Mouse (Mus musculus) heart, embryonic 11.5 days (tissue): ENCODE data around the gene Lrrc27. TPM values are rescaled to one million over a fixed set of nuclear protein-coding genes. Genes with fewer than 3 reads are reported as not detected.
A peak's percentile ranks its signal among the peaks of the same experiment; 100 is the strongest.

Source experiments
- ATAC-seq: fragments of 200-750 bp; cut with Nextera tagmentation; replicated peaks from 2 replicates; pipeline ENCODE4 v1.8.0; 2017; ENCODE audit warnings: moderate library complexity; ENCODE audit not compliant: insufficient number of reproducible peaks, low FRiP score, low TSS enrichment
- H3K27ac ChIP-seq: fragments of 300-500 bp; sonication (generic); 2 replicates; pipeline ENCODE4 v1.5.1; 2014; ENCODE audit warnings: mild to moderate bottlenecking, low read depth, low read length
- H3K27me3 ChIP-seq: fragments of 300-500 bp; sonication (generic); 2 replicates; pipeline ENCODE4 v1.6.1; 2014; ENCODE audit warnings: mild to moderate bottlenecking, low read length, mixed read lengths; ENCODE audit not compliant: control insufficient read depth, insufficient read depth
- H3K36me3 ChIP-seq: fragments of 300-500 bp; sonication (generic); 2 replicates; pipeline ENCODE4 v1.6.1; 2014; ENCODE audit warnings: mild to moderate bottlenecking, low read length, moderate library complexity, mixed read lengths; ENCODE audit not compliant: control insufficient read depth, insufficient read depth
- H3K4me1 ChIP-seq: fragments of 300-500 bp; sonication (generic); 2 replicates; pipeline ENCODE4 v1.6.1; 2014; ENCODE audit warnings: low read length; ENCODE audit not compliant: control insufficient read depth, insufficient read depth
- H3K4me2 ChIP-seq: fragments of 300-500 bp; sonication (generic); 2 replicates; pipeline ENCODE4 v1.6.1; 2014; ENCODE audit warnings: mild to moderate bottlenecking, moderate library complexity
- H3K4me3 ChIP-seq: fragments of 300-500 bp; sonication (generic); 2 replicates; pipeline ENCODE4 v1.5.1; 2014; ENCODE audit warnings: low read depth, low read length
- H3K9ac ChIP-seq: fragments of 300-500 bp; sonication (generic); 2 replicates; pipeline ENCODE4 v1.6.1; 2014; ENCODE audit warnings: mild to moderate bottlenecking, low read depth, low read length, moderate library complexity
- H3K9me3 ChIP-seq: fragments of 300-500 bp; sonication (generic); replicated peaks from 2 replicates; pipeline ENCODE4 v1.6.1; 2016; ENCODE audit warnings: low read length; ENCODE audit not compliant: control insufficient read depth
- WGBS: fragments of 180-500 bp; shearing (Covaris S2); extraction: QIAGEN DNeasy Blood & Tissue Kit; methylation state at CpG from one replicate; pipeline ENCODE4 v1.1.7; 2014; ENCODE audit not compliant: insufficient replicate concordance; 5-methylcytosine and 5-hydroxymethylcytosine counted together
- polyA plus RNA-seq: library from polyadenylated mRNA; unstranded; fragments of >200 nt; fragmentation: Nextera tagmentation; extraction: Ambion mirVana; gene quantifications from 2 replicates; pipeline ENCODE4 v1.2.1, GENCODE M21; 2014

The Lrrc27 gene
- polyA plus RNA-seq, 1 experiment from 2014 or later, result 4.9 TPM

DNA sequence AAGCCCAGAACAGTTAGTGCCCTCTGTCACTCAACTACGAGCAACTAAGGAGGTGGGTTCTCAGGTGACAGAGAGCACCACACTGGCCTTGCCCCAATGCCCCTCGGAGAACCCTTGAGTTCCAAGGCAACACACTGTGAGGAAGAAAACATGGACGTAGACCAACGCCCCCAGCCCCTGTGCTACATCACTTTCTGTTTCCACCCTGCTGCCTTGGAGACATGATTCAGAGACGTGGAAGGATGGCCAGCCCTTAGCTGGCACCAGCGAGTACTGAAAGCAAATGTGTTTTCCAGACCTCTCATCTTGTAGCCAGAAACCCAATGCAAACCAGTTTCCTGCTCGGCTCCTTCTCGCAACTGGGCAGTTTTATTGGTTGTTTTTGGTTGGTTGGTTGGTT is 26.4 kb upstream of the Lrrc27 start:
- no peaks in the 10 kb centered on the region for H3K36me3 ChIP-seq
- H3K4me2 ChIP-seq, result no peak overlapping the region
- H3K4me3 ChIP-seq, result no peak overlapping the region
- WGBS, result 75% methylated on average over 8 of the region's 8 CpGs
- H3K9me3 ChIP-seq, result no peaks in the 10 kb centered on the region
- no peaks in the 10 kb centered on the region; the same call in 1 of the 2 replicates for H3K4me1 ChIP-seq
- peaks cover 42% of the 10 kb centered on the region for H3K27me3 ChIP-seq
- no peak overlapping the region for H3K9ac ChIP-seq
- ATAC-seq, result no peak
- H3K27ac ChIP-seq, result no peak overlapping the region

DNA sequence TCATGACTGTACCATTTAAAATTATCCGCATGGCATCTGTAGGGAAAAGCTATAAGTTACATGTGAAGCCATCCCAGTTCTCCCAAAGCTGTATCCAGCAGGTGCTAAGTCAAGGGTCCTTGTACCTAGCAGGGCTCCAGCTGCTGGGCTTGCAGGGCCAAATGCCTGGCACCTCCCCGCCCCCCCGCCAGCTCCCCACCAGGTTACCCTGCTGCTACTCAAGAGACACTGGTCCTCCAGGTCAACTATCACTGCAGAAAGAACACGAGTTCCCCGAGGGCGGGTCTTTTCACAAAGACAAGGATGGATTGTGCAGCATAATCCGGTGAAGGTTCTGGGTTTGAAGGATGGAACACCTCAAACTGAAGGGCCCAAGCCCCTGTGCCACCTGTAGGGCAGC is 25.5 kb upstream of the Lrrc27 start:
- no peaks in the 10 kb centered on the region; the same call in 1 of the 2 replicates for H3K4me1 ChIP-seq
- no peaks in the 10 kb centered on the region for H3K9me3 ChIP-seq
- 33% methylated on average over 7 of the region's 7 CpGs for WGBS
- H3K27me3 ChIP-seq, result peaks cover 42% of the 10 kb centered on the region
- H3K4me3 ChIP-seq, result peak overlapping the region; percentile 64; the same call in 1 of the 2 replicates
- peak overlapping the region; percentile 99 for H3K4me2 ChIP-seq
- no peak overlapping the region for H3K9ac ChIP-seq
- no peak overlapping the region for H3K27ac ChIP-seq
- H3K36me3 ChIP-seq, result no peaks in the 10 kb centered on the region
- ATAC-seq, result no peak

DNA sequence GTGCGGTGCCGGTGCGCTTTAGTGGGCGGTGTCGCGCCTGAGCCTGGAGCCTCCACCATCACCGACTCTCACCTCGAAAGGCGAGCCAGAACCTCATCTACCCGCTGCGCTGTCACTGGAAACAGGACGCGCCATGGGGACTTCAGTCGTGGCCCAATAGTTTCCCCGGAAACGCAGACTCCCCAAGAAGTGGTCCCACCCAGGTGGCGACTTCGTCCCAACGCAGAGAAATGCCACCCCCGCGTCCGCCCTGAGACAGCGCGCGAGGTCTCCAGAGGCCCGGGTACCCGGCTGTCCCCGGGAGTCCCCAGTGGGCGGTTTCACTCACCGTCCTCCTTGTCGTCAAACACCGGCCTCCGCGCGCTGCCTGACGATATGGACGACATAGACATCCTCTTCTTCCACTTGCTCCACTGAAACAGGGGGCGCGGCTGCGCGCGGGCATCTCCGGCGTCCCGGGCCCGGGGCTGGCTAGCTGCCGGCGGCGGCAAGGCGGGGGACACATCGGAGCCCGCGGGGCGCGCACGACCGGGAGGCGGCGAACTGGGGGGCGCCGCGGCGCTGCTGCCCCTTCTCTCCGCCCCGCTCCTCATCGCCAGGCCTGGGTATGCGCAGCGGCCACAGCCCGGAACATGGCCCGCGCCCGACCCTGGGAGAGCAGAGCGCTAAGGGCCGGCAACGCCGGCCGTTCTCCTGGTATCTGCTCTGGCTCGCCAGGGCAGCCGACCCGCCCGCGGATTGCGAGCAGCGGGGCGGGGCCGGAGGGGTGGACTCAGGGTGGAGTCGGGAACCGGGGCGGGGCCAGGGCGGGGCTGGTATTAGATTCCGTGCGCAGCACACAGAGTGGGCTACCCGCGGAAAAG is 24.8 kb upstream of the Lrrc27 start:
- Histone ChIP-seq H3K4me1 (no peaks in the 10 kb centered on the region; the same call in 1 of the 2 replicates), H3K4me2 (peak overlapping the region; percentile 99), H3K9me3 (no peaks in the 10 kb centered on the region), H3K27me3 (peaks cover 42% of the 10 kb centered on the region), H3K9ac (peak overlapping the region; percentile 66), H3K36me3 (no peaks in the 10 kb centered on the region), H3K27ac (no peak overlapping the region), H3K4me3 (peak overlapping the region; percentile 64)
- under 1% methylated on average over 93 of the region's 94 CpGs for WGBS
- ATAC-seq, result peak; percentile 92

DNA sequence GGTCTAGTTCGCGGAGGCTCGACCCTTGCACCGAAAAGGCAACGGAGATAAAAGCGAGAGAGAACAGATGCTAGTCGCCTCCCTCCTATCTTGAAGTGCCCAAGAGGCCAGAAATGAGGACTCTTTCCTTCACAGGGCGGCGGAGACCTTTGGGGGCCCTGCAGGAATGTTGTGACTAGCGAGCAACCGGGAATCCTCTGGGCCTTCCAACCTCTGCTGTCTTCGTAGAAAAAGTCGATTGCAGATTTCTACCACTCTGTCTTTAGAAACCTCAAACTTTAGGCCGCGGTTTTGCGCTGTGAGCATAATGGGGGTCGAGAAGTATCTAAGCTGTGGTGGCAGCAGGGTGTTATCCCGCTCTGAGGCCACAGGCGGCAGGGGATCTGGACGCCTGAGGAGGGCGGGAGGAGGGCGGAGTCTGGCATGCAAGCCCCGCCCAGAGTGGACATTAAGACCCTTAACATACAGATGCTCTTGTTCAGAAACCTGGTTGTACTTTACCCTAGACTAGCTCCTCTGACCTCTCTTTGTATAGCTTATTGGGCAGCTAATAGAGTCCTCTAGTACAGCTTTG is 24.1 kb upstream of the Lrrc27 start:
- H3K4me2 ChIP-seq, result peak overlapping the region; percentile 99
- H3K9me3 ChIP-seq, result no peaks in the 10 kb centered on the region
- no peaks in the 10 kb centered on the region for H3K36me3 ChIP-seq
- ATAC-seq, result peak; percentile 51; the same call in 1 of the 2 replicates
- H3K27me3 ChIP-seq, result peaks cover 42% of the 10 kb centered on the region
- H3K27ac ChIP-seq, result no peak overlapping the region
- peak overlapping the region; percentile 66; the same call in 1 of the 2 replicates for H3K9ac ChIP-seq
- peak overlapping the region; percentile 64 for H3K4me3 ChIP-seq
- H3K4me1 ChIP-seq, result no peaks in the 10 kb centered on the region; the same call in 1 of the 2 replicates
- WGBS, result 1% methylated on average over 23 of the region's 23 CpGs

DNA sequence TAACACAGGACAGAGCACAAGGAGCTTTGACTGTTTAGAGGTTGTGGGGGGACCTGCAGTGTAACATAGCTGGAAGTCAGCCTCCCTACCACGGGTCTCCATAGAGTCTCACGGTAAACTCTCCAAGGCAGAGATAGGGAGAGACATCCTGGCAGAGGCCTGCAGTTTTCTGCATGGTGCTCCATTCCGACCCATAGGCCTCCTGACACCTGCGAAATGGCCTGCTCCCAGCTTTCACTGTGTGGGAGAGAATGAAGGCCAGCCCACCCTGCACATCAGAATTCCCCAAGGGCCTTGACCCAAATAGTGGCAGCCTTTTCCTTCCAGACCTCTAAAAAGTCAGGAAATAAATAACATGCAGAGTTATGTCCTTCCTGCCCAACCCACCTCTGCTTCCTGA is 22.2 kb upstream of the Lrrc27 start:
- Histone ChIP-seq H3K4me1 (no peaks in the 10 kb centered on the region; the same call in 1 of the 2 replicates), H3K9ac (no peak overlapping the region), H3K4me3 (no peak overlapping the region), H3K27ac (no peak overlapping the region), H3K4me2 (no peak overlapping the region), H3K36me3 (no peaks in the 10 kb centered on the region), H3K27me3 (peaks cover 33% of the 10 kb centered on the region), H3K9me3 (no peaks in the 10 kb centered on the region)
- no peak for ATAC-seq
- 93% methylated on average over 4 of the region's 4 CpGs for WGBS

DNA sequence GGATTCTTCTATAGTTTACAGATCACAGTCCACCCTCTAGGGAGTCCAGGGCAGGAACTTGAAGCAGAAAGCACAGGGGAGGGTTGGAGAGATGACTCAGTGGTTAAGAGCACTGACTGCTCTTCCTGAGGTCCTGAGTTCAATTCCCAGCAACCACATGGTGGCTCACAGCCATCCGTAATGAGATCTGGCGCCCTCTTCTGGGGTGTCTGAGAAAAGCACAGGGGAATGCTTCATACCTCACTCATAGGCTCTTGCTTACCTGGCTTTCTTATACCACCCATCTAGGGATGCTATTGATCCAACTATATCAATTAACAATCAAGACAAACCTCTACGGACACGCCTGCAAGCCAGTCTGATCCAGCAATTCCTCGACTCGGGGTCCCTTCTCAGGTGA is 21.2 kb upstream of the Lrrc27 start:
- H3K36me3 ChIP-seq, result no peaks in the 10 kb centered on the region
- peaks cover 25% of the 10 kb centered on the region for H3K27me3 ChIP-seq
- no peak overlapping the region for H3K4me3 ChIP-seq
- no peak overlapping the region for H3K9ac ChIP-seq
- WGBS, result 67% methylated on average over 6 of the region's 6 CpGs
- H3K27ac ChIP-seq, result no peak overlapping the region
- ATAC-seq, result no peak
- no peak overlapping the region for H3K4me2 ChIP-seq
- H3K4me1 ChIP-seq, result no peaks in the 10 kb centered on the region; the same call in 1 of the 2 replicates
- H3K9me3 ChIP-seq, result no peaks in the 10 kb centered on the region

DNA sequence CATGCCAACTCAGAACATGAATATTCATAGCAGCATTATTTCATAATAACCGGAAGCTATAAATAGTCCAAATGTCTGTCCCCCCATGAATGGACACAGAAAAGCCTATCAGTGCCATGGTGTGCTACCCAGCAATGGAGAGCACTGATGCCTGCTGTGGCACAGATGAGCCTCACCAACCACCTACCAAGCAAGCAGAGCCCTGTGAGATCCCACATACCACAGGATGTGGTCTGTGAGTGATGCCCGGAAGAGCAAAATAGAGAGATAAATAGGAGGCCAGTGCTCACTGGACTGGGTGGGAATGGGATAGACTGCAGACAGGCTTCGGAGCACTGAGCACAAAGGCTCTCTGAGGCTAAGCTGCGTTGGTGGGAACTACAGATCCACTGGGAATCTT is 15.8 kb upstream of the Lrrc27 start:
- H3K4me1 ChIP-seq, result no peaks in the 10 kb centered on the region
- 66% methylated on average over 4 of the region's 4 CpGs for WGBS

DNA sequence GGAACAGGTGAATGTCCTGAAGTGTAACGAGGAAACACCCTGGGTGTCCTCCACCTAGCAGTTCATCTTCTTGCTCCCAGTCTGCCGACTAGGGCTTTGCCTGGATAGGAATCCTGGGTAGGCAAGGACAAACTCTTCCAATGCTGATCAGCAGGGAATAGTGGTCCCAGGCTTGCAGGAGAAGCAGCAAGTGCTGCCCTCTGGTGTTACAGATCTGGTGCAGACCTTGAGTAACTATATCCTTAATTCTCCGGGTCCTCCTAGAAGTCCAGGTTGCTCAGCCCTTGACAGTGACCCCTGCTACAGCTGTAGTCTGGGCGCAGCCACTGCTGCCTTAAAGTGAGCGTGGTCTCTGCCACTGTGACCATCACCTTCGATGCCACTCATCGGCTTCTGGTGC is 12.7 kb upstream of the Lrrc27 start:
- ATAC-seq, result no peak
- Histone ChIP-seq H3K9me3 (no peaks in the 10 kb centered on the region), H3K27me3 (peaks cover 2% of the 10 kb centered on the region; the same call in 1 of the 2 replicates), H3K36me3 (no peaks in the 10 kb centered on the region), H3K27ac (no peak overlapping the region), H3K4me3 (no peak overlapping the region), H3K4me2 (no peak overlapping the region), H3K4me1 (no peaks in the 10 kb centered on the region), H3K9ac (no peak overlapping the region)
- WGBS, result 25% methylated on average over 7 of the region's 7 CpGs

More for the DNA sequence above, 15.8 kb upstream of the Lrrc27 start:
- ATAC-seq, result no peak
- no peak overlapping the region for H3K27ac ChIP-seq
- H3K9ac ChIP-seq, result no peak overlapping the region
- H3K9me3 ChIP-seq, result no peaks in the 10 kb centered on the region
- no peaks in the 10 kb centered on the region for H3K36me3 ChIP-seq
- no peak overlapping the region for H3K4me2 ChIP-seq
- no peak overlapping the region for H3K4me3 ChIP-seq
- peaks cover 2% of the 10 kb centered on the region; the same call in 1 of the 2 replicates for H3K27me3 ChIP-seq
